Mouse (Mus musculus): ENCODE data around the gene Cklf.

- no peak for TF ChIP-seq CTCF (IDR thresholded peaks at IDR 0.05; ENCODE audit: extremely low read depth, insufficient read depth, low read length)
- TF ChIP-seq POLR2A (IDR thresholded peaks at IDR 0.05; ENCODE audit: extremely low read depth, insufficient read depth, low read length): no peak
These were observed 20.3 kb upstream of the Cklf start for GRCm38 (mm10) chr8:104230377-104230776.

All from cortical plate, adult 2 months (tissue).